Mouse (Mus musculus) thymus, adult 2 months (tissue): ENCODE data around the gene Gm13199. TPM values are rescaled to one million over a fixed set of nuclear protein-coding genes. Genes with fewer than 3 reads are reported as not detected.

Source experiments
- DNase-seq: peaks from one replicate; pipeline ENCODE4 v3.0.0; 2021
- H3K27ac ChIP-seq: fragments of 200-500 bp; 2 replicates; pipeline ENCODE4 v1.5.1; 2012; ENCODE audit warnings: low read length, control low read depth; ENCODE audit not compliant: control insufficient read depth, insufficient read depth
- H3K27me3 ChIP-seq: fragments of 200-500 bp; 2 replicates; pipeline ENCODE4 v1.6.1; 2012; ENCODE audit warnings: mild to moderate bottlenecking, low read length, moderate library complexity, mixed read lengths; ENCODE audit not compliant: control insufficient read depth, insufficient read depth
- H3K36me3 ChIP-seq: fragments of 200-500 bp; 2 replicates; pipeline ENCODE4 v1.6.1; 2012; ENCODE audit warnings: mild to moderate bottlenecking, low read length, moderate library complexity; ENCODE audit not compliant: control insufficient read depth, insufficient read depth
- H3K4me1 ChIP-seq: fragments of 200-500 bp; replicated peaks from 2 replicates; pipeline ENCODE4 v1.6.1; 2012; ENCODE audit warnings: low read length; ENCODE audit not compliant: control insufficient read depth, insufficient read depth
- H3K4me3 ChIP-seq: fragments of 200-500 bp; 2 replicates; pipeline ENCODE4 v1.5.1; 2012; ENCODE audit warnings: mild to moderate bottlenecking, low read length, control low read depth, moderate library complexity; ENCODE audit not compliant: control insufficient read depth, insufficient read depth
- CTCF ChIP-seq: fragments of 200-500 bp; IDR thresholded peaks from 2 replicates; pipeline ENCODE4 v1.5.1; 2012; ENCODE audit warnings: mild to moderate bottlenecking, control low read depth, low read length, moderate library complexity, borderline replicate concordance; ENCODE audit not compliant: control insufficient read depth, poor library complexity, insufficient read depth; ENCODE audit errors: extremely low read depth
- POLR2A ChIP-seq: fragments of 200-500 bp; IDR thresholded peaks from 2 replicates; pipeline ENCODE4 v1.6.1; 2012; ENCODE audit warnings: mild to moderate bottlenecking, low read length, control low read depth, moderate library complexity; ENCODE audit not compliant: control insufficient read depth, poor library complexity, insufficient read depth; ENCODE audit errors: extremely low read depth
- WGBS: fragments of 180-500 bp; shearing (Covaris S2); methylation state at CpG from one replicate; pipeline ENCODE4 v1.1.7; 2018; 5-methylcytosine and 5-hydroxymethylcytosine counted together
- polyA plus RNA-seq: library from polyadenylated mRNA; depleted of rRNA; stranded (reverse); fragments of >200 nt; gene quantifications from 2 replicates; pipeline ENCODE4 v1.2.3, GENCODE M21; 2012; rRNA removed

The Gm13199 gene
- polyA plus RNA-seq, 1 experiment, result 3.8 TPM

DNA sequence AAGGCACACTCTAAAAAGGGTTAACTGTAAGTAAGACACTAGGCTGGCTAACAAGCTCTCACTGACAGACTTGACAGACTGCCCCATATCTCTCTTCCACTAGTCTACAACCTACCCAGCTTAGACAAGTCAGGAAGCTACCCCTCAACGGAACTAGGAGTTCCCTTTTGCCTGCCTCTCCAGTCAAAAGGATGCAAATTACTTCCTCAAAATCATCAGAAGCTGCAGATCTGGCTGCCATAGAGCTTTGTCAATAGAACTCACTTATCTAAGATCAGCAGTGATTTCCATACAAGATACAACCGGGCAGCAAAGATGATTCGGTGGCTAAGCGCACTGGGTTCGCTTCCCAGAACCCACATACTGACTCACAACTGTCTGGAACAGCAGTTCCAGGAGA, 38.0 kb downstream of the Gm13199 start:
- H3K27ac ChIP-seq, result no peak overlapping the region

GRCm38 (mm10) chr2:5824213-5824612, 38.5 kb downstream of the Gm13199 start:
- Histone ChIP-seq H3K4me1 (no peaks in the 10 kb centered on the region), H3K27me3 (no peaks in the 10 kb centered on the region), H3K4me3 (no peak overlapping the region), H3K36me3 (peaks cover 36% of the 10 kb centered on the region), H3K27ac (no peak overlapping the region)
- 39% methylated on average over 1 of the region's 1 CpGs for WGBS
- no peak for DNase-seq
- TF ChIP-seq POLR2A (no peak), CTCF (no peak)

More for the DNA sequence above, 38.0 kb downstream of the Gm13199 start:
- 46% methylated on average over 5 of the region's 5 CpGs for WGBS
- no peak overlapping the region for H3K4me3 ChIP-seq
- H3K36me3 ChIP-seq, result peaks cover 32% of the 10 kb centered on the region
- no peaks in the 10 kb centered on the region for H3K4me1 ChIP-seq
- no peak for TF ChIP-seq POLR2A
- TF ChIP-seq CTCF, result no peak
- no peak for DNase-seq
- H3K27me3 ChIP-seq, result no peaks in the 10 kb centered on the region

DNA sequence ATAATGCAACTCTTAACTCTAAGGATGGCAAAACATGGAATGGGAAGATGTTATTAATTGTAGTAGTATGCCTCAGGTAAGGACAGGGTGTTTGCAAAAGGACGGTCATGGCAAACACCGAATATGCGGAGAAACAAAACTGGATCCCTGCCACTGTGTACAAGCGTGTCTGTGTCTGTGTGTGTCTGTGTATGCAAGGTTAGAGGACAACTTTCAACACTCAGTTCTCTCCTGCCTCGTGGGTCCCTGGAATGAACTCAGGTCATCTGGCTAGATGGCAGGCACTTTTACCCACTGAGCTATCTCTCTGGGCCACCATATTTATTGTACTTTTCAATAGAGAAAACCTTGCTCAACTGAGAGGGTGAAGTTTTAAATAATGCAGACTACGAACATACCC, 40.3 kb downstream of the Gm13199 start:
- H3K27me3 ChIP-seq, result no peaks in the 10 kb centered on the region
- 97% methylated on average over 6 of the region's 6 CpGs for WGBS
- no peak overlapping the region for H3K4me3 ChIP-seq
- H3K4me1 ChIP-seq, result no peaks in the 10 kb centered on the region
- H3K27ac ChIP-seq, result no peak overlapping the region
- TF ChIP-seq POLR2A (no peak), CTCF (no peak)
- no peak for DNase-seq
- peaks cover 41% of the 10 kb centered on the region for H3K36me3 ChIP-seq

DNA sequence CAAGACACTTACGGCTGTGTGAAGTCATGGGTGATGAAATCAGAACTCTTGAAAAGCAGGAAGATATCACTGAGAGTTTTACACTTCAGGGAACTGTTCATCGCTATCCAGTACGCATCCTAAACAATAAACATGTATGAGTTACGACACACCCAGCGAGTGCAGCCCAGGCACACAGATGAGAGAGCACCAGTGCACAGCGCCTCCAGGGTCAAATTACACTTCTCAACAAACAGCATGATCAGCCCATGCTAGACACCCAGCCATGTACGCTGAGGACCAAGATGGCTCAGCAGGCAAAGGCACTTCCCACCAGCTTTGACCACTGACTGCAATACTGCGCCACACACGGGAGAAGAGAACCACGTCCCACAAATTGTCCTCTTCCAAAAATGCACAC, 41.5 kb downstream of the Gm13199 start:
- Histone ChIP-seq H3K27ac (no peak overlapping the region), H3K4me1 (no peaks in the 10 kb centered on the region), H3K4me3 (no peak overlapping the region), H3K36me3 (peaks cover 33% of the 10 kb centered on the region), H3K27me3 (no peaks in the 10 kb centered on the region)
- 93% methylated on average over 10 of the region's 10 CpGs for WGBS
- no peak for DNase-seq
- TF ChIP-seq CTCF (no peak), POLR2A (no peak)

Other genes with a start within 250 kb of the Gm13199 start
- gene Camk1d, start 148.4 kb downstream of the Gm13199 start, polyA plus RNA-seq, result 13.2 and 25.6 TPM in 2 replicates
- 14.8 and 14.9 TPM in 2 replicates for gene Nudt5, start 17.9 kb downstream of the Gm13199 start, polyA plus RNA-seq
- 74.7 and 79.8 TPM in 2 replicates for gene Cdc123, start 17.8 kb downstream of the Gm13199 start, polyA plus RNA-seq
- gene Sec61a2, start 32.5 kb upstream of the Gm13199 start, polyA plus RNA-seq, result 29.4 and 34.0 TPM in 2 replicates
- 0.62 and 2.2 TPM in 2 replicates for gene Dhtkd1, start 79.9 kb upstream of the Gm13199 start, polyA plus RNA-seq
- gene Upf2, start 88.5 kb upstream of the Gm13199 start, polyA plus RNA-seq, result 5.0 and 5.6 TPM in 2 replicates